Mouse (Mus musculus) cerebellum, postnatal 4 days (tissue): Measurements from ENCODE around the gene Dpp7.

Source experiments
- DNase-seq, 2 experiments: peaks; one replicate each; pipeline ENCODE4 v3.0.0; 2022; ENCODE audit warnings: low spot score in 2 of 2, mixed read lengths in 1 of 2

The Dpp7 gene

DNA sequence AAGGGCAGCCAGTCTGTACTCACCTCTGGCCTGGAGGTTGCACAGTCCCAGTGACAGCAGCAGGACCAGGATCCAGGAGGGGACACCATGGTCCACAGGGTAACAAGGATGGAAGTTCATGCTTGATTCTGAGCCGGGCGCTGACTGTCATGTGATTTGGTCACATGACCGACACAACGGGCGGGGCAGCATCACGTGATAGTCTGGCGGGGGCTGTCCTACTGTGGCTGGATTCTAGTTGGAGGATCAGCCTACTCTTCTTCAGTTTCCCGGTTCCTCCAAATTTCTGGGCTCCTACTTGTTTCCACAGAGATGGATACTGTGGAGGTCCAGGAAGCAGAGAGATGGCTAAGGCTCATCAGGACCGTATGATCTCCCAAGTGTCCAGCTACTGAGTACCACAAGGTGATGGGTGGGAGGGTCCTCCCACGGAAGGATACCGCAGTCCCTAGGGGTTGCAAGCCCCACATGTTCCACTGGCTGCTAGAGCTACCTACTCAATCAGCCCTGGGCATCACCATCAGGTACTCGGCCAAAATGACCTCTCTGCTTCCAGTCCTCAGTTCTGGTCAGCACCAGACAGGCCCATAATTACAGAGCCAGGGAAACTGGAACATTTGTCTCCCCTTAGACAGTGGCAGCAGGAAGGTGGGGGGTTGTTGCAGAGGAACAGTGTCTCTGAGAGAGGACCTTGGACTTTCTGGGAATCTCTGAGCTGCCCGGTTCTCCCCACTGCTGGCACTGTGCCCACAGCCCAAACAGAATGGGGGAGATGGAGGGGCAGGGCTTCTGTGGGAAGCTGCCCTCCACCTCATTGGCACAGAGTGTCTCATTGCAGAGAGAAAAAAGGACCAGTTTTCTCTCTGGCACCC is at the start of gene Dpp7:
Gene Dpp7, minus strand, starts transcription at position 152 of the 872 bp plus-strand sequence.
- DNase-seq, result peak; percentile 67 to 79

- no peak for DNase-seq
These were observed 47.8 kb upstream of the Dpp7 start for GRCm38 (mm10) chr2:25403994-25404393.

DNA sequence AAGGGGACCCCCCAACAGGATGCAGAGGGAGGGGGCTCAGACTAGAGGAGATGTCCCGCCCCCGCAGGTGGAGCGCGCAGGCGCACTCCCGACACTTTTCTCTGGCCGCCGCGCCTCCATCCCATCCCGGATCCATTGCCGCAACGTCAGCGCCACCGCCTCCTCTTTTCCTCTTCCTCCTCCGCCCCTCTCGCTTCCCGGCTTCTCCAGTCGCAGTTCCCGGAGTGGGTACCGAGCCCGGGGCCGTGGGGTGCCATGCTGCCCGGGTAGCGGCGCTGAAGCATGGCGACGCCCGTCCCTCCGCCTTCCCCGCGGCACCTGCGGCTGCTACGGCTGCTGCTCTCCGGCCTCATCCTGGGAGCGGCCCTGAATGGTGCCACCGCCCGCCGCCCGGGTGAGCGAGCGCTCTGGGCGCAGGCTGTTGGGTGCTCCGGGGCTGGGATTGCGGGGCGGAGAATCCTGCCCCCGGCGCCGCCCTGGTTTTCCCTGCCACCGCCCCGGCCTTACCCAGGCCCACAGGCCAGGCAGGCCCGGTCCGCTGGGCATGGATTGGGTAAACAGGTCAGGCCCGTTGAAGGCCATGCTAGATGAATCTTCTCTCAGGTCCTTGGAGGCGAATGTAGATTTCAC is 46.9 kb upstream of the Dpp7 start:
- peak; percentile 72 to 81 for DNase-seq

DNA sequence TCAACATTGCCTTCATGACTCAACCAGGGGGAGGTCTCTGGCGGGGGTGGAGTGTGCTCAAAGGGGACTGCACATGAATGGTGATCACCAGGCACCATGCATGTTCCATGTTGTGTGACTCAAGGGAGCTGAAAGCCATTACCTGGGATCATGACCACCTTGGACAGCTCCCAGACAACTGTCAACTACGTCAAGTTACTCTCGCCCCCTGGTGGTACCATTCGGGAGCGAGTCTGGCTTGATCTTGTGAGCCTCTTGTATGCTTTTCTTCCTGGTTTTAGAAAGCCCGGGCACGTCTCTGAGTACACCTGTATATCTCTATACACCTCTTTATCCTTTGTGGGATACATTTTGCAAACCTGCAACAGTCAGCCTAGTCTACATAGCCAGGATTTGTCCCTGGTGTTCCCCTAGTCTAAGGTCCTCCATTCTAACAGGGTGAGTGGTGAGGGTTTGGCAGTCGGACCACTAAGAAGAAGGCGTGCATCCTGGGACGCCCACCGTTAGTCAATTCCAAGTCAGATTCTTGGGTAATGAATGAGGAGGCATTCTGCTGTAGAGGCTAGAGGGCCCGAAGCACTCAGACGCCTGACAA is 46.3 kb upstream of the Dpp7 start:
- DNase-seq, result peak; percentile 67 to 88

DNA sequence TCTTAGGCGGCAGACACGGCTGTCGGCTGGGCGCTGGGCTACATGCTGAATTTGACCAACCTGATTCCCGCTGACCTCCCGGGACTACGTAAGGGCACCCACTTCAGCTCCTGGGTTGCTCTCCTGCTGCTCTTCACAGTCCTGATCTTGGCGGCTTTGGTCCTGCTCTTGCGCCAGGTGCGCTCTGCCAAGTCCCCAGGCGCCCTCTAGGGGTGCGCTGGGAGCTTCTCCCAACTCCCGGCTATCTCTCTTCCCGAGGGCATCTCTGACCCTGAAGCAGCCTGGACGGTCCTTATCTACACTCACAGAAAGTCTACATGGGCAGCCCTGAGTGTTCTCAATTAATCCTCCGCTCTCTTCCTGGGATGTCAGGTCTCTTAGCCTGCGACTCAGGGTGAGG is 44.6 kb upstream of the Dpp7 start:
- peak in 1 of 2 experiments; percentile 59 for DNase-seq

GRCm38 (mm10) chr2:25400291-25400690 is 44.1 kb upstream of the Dpp7 start:
- DNase-seq, result no peak

GRCm38 (mm10) chr2:25399051-25399450 is 42.9 kb upstream of the Dpp7 start, which contains the start of gene Npdc1:
Gene Npdc1 (plus strand): TSS chr2:25399351.
- no peak for DNase-seq

- DNase-seq, result no peak
These were observed 41.9 kb upstream of the Dpp7 start for GRCm38 (mm10) chr2:25398065-25398464.

DNA sequence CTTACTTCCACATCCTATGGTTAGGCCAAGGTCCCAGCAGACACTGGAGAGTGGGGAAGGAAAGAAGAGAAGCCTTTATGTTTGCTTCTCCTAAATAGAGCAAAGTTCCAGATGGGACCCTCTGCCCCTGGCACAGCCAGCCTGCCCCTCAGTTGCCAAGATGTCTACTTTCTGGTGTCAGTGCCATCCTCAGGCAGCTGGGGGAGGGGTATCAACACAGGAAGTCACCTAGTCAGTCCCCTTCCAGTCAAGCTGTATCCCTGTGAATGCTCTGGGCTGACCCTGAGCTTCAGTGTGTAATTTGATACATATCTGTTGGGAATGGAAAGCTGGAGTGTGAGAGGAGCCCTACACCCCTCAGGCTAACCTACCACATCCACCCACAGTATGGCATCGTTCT is 40.9 kb upstream of the Dpp7 start:
- DNase-seq, result no peak

DNA sequence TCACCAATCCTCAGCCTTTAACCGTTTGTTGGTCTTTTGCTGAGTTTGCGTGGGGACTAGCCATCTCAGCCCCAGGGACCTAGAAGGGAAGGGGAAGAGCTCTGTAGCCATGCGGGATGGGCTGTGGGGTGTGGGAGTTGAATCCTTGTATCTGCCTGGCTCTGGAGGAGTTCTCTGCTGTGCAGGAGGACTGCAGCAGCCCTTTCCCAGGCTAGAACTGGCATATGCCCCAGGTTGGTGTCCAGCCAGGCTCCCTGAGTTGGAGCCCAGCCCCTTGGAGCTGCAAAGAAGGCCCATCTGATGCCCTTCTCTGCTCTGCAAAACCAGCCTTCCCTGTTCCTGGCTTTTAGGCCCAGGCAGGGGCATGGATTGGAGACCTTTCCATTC is 40.4 kb upstream of the Dpp7 start:
- peak in 1 of 2 experiments; percentile 70 for DNase-seq

DNA sequence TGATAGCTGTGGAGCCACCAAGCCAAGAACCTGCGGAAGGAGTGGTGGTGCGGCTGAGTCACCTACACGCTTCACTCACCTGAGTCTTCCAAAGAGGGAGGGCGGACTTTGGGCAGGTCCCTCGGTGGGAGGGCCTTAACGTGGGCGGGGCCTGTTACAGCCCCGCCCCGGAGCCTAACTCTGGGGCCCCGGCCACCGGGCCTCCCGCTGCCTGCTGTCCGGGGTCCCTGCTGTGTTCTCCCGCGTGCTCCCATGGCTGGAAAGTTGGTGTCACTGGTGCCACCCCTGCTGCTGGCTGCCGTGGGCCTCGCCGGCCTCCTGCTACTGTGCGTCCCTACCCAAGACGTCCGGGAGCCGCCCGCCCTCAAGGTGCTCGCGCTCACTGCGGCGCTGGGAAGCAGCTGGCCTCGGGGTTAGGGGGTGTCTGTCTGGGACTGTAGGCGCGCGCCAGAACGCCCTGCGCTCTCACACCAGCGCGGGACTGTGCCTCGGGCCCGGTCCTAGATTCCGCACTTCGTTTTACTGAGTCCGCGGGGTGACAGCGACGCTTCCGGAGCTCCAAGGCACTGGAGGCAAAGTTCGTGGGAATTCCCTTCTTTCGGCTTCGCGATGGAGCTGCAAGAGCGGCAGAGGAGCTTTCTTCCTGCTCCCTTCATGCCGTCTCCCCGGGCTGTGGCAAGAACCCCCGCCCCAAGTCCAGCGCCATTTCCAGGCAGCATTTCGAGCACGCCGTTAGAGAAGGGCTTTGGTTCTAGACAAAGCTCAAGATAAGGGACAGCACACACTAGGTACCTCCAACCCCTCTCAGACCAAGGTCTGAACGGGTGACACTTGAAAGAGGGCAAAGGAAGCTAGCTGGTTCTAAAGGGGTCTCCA is 39.8 kb upstream of the Dpp7 start, which contains the start of gene Entpd2:
Gene Entpd2, plus strand, starts transcription at position 154 of the 876 bp plus-strand sequence.
- DNase-seq, result peak in 1 of 2 experiments; percentile 30

GRCm38 (mm10) chr2:25394281-25395221 is 38.4 kb upstream of the Dpp7 start:
- peak; percentile 34 to 62 for DNase-seq

GRCm38 (mm10) chr2:25391266-25391665 is 35.1 kb upstream of the Dpp7 start:
- DNase-seq, result no peak

DNA sequence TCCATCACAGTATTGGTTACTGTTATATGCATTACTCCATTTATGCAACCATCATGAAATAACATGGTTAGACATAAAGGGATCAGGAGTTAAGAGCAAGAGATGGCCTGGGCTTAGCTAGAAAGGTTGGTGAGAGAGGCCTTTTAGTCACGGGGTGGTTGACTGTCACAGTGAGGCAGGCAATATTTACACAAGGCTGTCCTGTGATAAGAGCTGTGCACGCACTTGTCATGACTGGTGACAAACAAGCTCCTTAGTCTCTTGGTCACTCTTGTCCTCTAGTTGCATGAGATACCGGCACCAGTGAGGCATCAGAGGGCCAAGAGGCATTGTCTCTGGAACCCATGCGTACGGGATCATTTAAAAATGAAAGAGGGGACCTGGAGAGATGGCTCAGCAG is 28.3 kb upstream of the Dpp7 start:
- no peak for DNase-seq

- DNase-seq, result peak in 1 of 2 experiments; percentile 53
These were observed 20.4 kb upstream of the Dpp7 start for GRCm38 (mm10) chr2:25376589-25376988.

- DNase-seq, result no peak
These were observed 17.3 kb upstream of the Dpp7 start for GRCm38 (mm10) chr2:25373431-25373830.

- no peak for DNase-seq
These were observed 16.7 kb upstream of the Dpp7 start for GRCm38 (mm10) chr2:25372644-25373391.

DNA sequence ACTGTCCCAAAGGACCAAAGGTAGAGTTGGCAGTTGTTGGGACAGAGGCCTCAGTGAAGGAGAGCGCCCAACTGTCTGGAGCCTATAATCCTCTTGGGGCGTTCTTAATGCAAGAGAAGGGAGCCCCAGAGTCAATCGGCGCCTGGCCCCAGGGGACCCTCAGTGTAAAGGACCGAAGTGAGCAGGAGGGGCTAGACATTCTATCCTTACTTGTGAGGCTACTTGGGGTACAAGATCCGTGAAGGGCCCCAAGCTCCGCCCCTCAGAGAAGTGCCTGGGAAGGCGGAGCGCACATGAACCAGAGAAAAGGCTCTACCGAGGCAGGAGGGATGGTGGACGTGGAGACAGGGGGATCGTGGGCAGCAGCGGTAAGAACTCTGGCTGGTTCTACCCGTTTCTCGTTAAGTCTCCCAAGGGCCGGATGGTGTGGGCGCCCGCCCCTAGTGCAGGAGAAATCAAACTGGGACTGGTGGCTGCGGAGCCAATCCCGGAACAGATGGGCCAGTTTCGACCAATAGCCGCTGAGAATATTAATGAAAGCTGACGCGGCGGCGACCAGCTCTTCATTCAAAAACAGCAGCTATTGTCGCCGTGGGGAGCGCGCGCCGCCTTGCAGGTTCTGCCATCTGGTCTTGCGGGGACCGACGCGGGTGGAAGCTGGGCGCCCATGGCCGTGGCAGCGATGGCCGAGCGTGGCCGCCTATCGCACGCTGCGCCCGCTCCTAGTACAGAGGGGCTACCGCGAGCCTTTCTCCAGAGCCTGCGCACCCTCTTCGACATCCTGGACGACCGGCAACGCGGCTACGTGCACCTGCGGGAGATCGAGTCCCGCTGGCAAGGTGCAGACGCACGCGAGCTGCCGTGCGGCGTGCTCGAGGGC is 15.8 kb upstream of the Dpp7 start, which contains the start of gene Sapcd2:
Gene Sapcd2, plus strand, starts transcription at position 558 of the 880 bp plus-strand sequence.
- peak; percentile 64 to 84 for DNase-seq
